Mouse (Mus musculus): ENCODE results near the gene Mpl. TPM values are rescaled to one million over a fixed set of nuclear protein-coding genes. Genes with fewer than 3 reads are reported as not detected.

Gene Mpl
- 0.62 TPM for polyA plus RNA-seq (2015; fragmentation: Illumina TruSeq; extraction: RNeasy Lipid Tissue Mini Kit (QIAGEN cat#74804); ENCODE audit: low read depth, low replicate concordance)

DNA sequence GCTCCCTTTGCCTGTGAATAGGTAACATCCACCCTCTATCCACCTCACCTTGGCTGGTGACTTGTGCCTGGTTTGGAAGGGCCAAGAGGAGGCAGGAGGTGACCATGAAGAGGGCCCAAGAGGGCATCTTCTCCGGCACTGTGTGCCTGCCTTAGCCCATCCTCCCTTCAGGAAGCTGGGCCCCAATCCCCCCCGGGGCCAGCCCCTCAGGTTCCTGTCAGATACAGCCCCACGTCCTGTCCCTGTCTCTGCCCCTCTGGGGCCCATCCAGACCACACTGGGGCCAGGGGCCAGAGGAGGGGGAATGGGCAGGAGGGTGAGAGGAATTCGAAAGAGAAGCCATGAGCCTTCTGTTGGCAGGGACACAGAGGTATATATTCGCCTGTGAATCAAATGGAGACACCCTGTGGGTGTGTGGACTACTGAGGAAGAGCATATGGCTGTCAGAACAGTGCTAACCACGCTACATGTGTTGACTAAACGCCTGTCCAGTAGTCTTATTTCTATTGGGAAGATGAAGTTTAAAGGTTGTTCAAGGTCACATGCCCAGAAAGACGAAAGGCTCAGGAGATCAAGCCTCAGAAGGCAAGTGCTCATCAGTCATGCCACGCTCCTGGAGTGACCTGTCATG lies at the start of gene Mpl:
Gene Mpl (minus strand): TSS at position 169 of the 631 bp plus-strand sequence.

DNA sequence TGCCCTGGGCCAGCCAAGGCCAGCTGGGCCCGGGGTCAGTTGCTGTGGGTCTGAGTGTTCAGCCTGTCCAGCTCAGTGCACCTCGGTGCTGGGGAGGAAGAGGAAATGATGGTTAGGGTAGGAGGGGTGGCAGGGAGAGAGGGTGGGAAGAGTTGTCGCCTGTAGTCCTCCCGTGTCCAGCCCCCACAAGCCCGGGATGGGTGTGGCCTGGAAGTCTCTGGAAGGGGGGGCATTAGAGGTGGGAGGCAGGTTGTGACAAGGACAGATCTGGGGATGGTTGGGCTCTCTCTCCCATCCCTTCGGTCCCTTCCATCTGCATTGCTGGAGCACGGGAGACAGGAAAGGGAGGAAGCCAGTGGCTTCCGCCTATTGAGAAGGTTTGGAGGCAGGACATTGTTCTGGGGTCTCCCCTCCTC lies 32.4 kb upstream of the Mpl start, which contains the start of gene Tie1:
Gene Tie1 (minus strand): TSS at position 345 of the 416 bp plus-strand sequence.

DNA sequence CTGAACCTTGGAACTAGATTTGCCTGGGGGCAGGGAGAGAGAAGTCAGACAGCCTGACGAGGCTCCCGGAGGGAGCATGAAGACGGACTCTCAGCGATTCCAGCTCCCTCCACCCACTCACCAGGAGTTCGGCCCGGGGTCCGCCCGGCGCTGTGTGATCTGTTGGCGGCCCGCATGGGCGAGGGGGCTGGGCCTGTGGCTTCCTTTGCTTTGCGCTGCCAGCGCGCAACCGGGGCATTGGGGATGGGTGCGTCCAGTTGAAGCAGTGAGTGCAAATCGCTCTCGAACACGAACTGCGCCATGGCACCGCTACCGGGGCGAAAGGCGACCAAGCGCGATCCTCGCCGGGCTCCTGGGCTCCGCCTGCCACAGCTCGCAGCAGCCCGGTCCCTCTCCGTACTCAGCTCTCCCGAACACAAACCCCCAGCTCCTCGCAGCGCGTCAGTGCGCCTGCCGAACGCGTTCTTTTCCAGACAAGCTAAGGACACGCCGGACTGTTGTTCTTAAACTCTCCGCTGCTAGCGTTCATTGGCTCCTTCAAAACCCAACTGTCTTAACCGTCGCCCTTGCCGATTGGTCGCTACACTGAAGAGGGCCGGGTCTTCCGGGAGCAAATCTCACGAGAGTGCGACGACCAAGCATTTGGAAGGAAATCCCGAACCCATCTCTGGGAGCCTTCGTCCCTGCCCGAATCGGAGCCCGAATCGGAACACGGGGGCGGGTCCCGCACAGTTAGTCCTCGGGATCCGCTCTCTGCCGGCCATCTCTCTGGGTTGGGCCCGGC lies 20.3 kb downstream of the Mpl start, which contains the start of gene Cdc20:
Gene Cdc20 (minus strand): TSS at position 533 of the 784 bp plus-strand sequence.

DNA sequence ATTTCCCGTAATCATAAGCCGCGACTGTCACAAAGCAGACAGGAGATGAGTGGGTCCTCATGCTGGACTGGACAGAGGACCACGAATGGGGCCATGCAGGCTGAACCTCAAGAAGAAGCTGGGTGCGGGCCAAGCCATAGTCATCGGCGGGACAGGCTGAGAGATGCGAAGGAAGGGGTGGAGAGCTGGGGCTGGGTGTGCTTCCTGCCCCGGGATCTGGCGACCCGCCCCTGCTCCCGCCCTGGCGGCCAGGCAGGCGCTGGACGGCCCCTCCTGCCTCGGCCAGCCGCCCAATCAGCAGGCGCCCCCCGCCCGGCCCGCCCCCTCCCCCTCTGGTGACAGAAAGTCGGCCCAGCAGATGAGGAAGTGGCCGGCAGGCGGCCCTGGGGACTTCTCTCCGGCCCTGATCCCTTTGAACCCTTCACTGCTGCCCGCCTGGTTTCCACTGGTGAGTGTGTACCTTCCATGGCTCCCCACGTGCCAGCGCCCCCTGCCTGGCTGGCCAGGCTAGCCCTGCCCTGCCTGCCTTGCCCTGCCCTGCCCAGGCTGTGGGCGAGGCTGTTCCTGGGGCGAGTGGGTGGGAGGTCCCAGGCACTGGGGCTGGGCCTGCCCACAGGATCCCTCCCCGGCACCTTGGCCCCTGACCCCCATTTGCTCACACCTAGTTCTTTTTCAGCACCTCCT lies 29.4 kb downstream of the Mpl start, which contains the start of gene Elovl1:
Gene Elovl1 (plus strand): TSS at position 326 of the 684 bp plus-strand sequence.

DNA sequence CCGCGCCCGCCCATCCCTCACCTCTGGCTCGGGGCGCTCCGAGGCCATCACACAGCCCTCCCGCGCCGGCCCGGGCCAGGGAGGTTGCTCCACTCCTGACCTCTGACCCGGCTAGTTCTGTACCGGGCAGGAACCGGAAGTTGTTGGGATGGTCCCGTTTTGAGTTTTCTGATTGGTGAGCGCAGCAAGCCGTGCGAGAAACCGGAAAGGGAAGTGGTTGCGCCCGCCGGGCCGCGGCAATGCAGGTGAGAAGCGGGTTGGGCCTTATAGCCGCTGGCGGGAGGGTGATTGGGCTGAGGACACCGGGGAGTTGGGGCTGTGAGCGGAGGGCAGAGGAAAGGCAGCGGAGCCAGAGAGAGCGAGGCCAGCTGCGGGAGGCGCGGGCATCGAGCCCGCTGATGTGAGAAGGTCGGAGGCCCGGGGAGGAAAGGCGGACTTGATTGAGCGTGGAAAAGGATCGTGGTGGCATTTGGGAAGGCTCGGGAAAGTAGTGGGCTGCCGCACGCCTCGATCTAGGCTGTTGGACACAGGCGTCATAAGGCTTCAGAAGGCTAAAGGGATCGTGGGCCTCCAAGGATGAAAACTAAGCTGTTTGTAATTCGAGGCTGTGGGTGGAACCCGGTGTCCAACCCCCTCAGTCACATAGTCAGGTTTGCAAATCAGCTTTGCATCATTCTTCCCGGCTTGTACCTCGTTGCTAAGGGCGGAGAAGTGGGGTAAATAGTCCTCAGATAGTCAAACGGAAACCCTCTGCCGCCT lies 48.0 kb downstream of the Mpl start, which contains the start of the genes Szt2 and Med8:
Gene Szt2 (minus strand): TSS at position 132 of the 759 bp plus-strand sequence.
Gene Med8 (plus strand): TSS at position 196 of the 759 bp plus-strand sequence.

Other genes with a start within 250 kb of the Mpl start
- 37.0 TPM for gene Ptprf, start 166.1 kb downstream of the Mpl start, polyA plus RNA-seq (2015; fragmentation: Illumina TruSeq; extraction: RNeasy Lipid Tissue Mini Kit (QIAGEN cat#74804); ENCODE audit: low read depth, low replicate concordance)
- gene Szt2, start 48.2 kb downstream of the Mpl start, polyA plus RNA-seq (2015; fragmentation: Illumina TruSeq; extraction: RNeasy Lipid Tissue Mini Kit (QIAGEN cat#74804); ENCODE audit: low read depth, low replicate concordance) = 19.7 TPM
- 53.8 TPM for gene Med8, start 48.2 kb downstream of the Mpl start, polyA plus RNA-seq (2015; fragmentation: Illumina TruSeq; extraction: RNeasy Lipid Tissue Mini Kit (QIAGEN cat#74804); ENCODE audit: low read depth, low replicate concordance)
- 28.2 TPM for gene Elovl1, start 29.4 kb downstream of the Mpl start, polyA plus RNA-seq (2015; fragmentation: Illumina TruSeq; extraction: RNeasy Lipid Tissue Mini Kit (QIAGEN cat#74804); ENCODE audit: low read depth, low replicate concordance)
- 2.2 TPM for gene Cdc20, start 20.2 kb downstream of the Mpl start, polyA plus RNA-seq (2015; fragmentation: Illumina TruSeq; extraction: RNeasy Lipid Tissue Mini Kit (QIAGEN cat#74804); ENCODE audit: low read depth, low replicate concordance)
- 7.1 TPM for gene Tie1, start 32.5 kb upstream of the Mpl start, polyA plus RNA-seq (2015; fragmentation: Illumina TruSeq; extraction: RNeasy Lipid Tissue Mini Kit (QIAGEN cat#74804); ENCODE audit: low read depth, low replicate concordance)
- gene 2610528J11Rik, start 69.5 kb upstream of the Mpl start, polyA plus RNA-seq (2015; fragmentation: Illumina TruSeq; extraction: RNeasy Lipid Tissue Mini Kit (QIAGEN cat#74804); ENCODE audit: low read depth, low replicate concordance) = not detected
- gene Tmem125, start 86.5 kb upstream of the Mpl start, polyA plus RNA-seq (2015; fragmentation: Illumina TruSeq; extraction: RNeasy Lipid Tissue Mini Kit (QIAGEN cat#74804); ENCODE audit: low read depth, low replicate concordance) = 15.7 TPM
- gene Cfap57, start 163.3 kb upstream of the Mpl start, polyA plus RNA-seq (2015; fragmentation: Illumina TruSeq; extraction: RNeasy Lipid Tissue Mini Kit (QIAGEN cat#74804); ENCODE audit: low read depth, low replicate concordance) = 0.67 TPM
- 60.0 TPM for gene Ebna1bp2, start 163.3 kb upstream of the Mpl start, polyA plus RNA-seq (2015; fragmentation: Illumina TruSeq; extraction: RNeasy Lipid Tissue Mini Kit (QIAGEN cat#74804); ENCODE audit: low read depth, low replicate concordance)
- gene Olfr62, start 201.4 kb upstream of the Mpl start, polyA plus RNA-seq (2015; fragmentation: Illumina TruSeq; extraction: RNeasy Lipid Tissue Mini Kit (QIAGEN cat#74804); ENCODE audit: low read depth, low replicate concordance) = not detected
- not detected for gene Olfr1342, start 235.2 kb upstream of the Mpl start, polyA plus RNA-seq (2015; fragmentation: Illumina TruSeq; extraction: RNeasy Lipid Tissue Mini Kit (QIAGEN cat#74804); ENCODE audit: low read depth, low replicate concordance)
- gene Olfr1341, start 246.0 kb upstream of the Mpl start, polyA plus RNA-seq (2015; fragmentation: Illumina TruSeq; extraction: RNeasy Lipid Tissue Mini Kit (QIAGEN cat#74804); ENCODE audit: low read depth, low replicate concordance) = not detected